Mouse (Mus musculus) CD4-positive, CD25-positive, alpha-beta regulatory T cell, adult 2 months (primary cell): ENCODE measurements at regions not wholly inside any gene's neighbourhood (a gene's known extent, or its start where the extent isn't known, plus 50 kb on each side); places are given as distances from the start of the nearest gene placed in this dataset.

Experiments
- DNase-seq: peaks from one replicate; pipeline ENCODE4 v3.0.0-alpha.2; 2012; ENCODE audit warnings: low read depth, low spot score

DNA sequence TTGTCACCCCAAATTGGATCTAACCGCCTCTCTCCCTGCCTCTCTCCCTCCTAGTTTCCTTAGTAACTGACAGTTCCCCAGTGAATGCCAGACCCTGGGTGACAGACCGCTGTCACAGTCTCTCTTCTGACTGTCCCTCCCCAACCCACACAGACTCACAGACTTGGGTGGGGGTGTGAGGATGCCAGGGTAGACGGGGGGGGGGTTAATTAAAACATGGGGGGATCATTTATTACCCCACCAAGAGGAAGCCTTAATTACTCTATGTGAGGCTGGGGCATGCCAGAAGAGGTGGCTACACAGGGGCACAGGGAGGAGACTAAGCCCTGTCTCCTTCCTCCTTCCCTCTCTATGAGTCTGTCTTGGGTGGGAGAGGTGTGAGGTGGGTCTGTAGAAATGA, 261.1 kb upstream of the Gm4791 start:
- DNase-seq: no peak

DNA sequence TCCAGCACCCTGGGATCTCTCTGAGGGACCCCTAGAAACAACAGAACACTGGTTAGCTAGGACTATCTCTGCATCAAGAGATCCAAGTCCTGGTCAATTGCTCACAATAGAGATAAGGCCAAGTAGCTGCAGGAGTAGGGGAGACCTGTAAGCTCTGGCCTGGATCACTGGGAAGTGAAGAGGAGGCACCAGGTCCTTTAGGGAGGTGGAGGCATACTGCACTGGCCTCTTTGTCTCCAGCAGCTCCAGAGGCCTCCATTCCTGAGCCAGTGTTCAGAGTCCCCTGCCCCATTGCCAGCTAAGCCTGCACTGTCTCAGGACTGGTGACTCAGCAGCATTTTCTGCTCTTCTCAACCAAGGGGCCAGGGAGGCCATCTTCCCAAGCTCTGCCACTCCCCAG, 262.3 kb upstream of the Gm4791 start:
- DNase-seq: no peak

DNA sequence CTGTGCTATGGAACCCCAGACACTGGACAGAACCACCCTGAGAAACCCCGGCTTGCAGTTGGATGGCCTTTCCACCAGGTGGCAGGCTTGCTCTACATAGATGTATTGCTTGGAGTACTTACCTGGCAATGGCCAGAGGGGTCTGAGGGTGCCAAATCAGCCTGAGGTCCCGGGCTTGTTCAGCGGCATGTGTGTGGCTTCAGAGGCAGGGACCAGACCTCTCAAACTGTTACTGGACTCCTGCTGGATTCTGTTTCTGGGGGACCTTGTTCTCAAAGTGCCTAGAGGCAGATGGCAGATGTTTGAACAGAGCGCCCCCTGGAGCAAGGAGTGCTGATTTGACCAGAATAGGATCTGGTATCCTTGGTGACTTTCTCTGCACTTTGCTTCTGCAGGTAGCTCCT, 262.9 kb upstream of the Gm4791 start:
- peak; percentile 30 for DNase-seq

DNA sequence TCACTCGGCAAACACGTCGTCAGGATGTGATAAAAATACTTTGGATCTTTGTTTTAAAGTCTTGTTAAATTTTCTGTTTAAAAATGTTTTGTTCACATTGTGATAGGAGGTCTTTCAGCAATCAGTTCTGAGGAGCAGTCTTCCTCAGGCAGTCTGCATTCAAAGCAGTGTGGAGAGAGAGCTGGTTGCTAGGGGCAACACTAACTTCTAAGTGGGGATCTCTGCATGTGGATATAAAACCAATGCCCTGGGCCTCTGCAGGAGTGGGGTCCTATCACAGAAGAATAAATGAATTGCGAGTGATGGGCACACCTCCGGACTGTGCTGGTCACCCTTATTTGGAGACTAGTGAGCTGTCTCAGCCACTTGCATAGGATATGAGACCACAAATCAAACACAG, 270.1 kb upstream of the Gm4791 start:
- no peak for DNase-seq

DNA sequence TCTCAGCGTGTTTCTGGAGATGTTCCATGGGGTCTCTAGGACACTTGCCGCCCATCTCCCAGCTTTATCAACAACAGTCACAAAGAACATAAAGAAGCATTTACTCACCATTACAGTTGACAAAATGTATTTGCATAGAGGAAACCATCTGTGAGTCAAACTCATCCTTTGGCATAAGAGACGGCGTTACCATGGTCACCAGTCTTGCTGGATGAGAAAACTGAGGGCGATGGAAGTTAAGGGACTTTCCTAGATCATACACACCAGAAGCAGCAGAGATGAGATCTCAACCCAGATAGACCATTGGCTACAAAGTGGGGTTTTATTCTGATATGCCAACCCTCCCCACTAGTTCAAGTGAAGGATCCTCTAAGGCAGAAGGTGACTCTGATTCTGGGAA, 274.3 kb upstream of the Gm4791 start:
- no peak for DNase-seq

DNA sequence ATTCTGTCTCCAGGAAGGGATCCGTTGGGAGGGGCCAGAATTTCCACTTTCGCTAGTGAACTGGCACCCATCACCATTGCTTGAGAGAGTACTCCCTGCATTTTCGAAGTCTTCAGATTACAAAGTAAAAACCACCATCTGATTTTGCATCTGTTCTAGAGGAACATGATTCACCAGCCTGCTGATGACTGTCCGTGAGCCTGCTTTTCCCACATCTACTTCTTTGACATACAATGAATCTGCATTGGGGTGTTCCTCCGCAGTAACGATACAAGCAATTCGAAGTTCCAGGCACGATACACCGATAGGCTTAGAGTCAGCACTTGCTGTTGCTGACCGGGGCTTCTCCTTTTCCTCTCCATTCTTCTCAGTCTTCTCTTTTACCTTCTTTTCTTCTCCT, 285.1 kb upstream of the Gm4791 start:
- no peak for DNase-seq

DNA sequence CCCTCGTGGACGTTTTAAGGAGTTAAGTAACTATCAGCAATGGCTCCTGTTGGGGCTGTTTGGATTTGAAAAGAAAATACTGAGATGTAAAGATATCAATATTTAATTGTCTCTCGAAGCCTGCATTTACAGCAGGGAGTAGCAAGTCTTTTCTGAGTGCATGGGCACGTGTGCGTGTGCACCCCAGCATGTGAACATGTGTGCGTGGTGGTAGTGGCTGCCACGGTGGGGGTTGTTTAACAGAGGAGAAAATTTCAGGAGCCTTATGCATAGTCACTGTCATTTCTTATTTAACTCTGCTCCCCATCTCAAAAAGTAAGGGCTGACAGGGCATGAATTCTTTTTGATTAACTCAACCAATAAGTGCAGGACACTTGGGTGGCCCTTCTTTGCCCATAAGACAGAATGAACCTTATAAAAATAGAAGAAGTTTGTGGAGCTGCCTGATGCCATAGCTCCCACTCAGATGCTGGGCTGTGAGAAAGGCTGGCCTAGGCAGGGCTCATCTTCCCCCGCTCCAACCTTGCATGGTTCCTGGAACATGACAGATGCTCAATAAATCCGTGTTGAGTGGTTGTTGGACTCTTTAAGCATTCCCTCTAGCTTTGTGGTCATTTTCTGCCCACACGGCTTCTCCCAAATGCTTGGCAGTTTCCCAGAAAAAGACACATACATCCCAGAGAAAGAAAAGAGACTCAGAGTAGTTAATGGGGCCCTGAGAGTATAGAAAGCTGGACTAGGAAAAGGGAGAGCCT, 294.2 kb upstream of the Gm4791 start:
- DNase-seq: no peak

DNA sequence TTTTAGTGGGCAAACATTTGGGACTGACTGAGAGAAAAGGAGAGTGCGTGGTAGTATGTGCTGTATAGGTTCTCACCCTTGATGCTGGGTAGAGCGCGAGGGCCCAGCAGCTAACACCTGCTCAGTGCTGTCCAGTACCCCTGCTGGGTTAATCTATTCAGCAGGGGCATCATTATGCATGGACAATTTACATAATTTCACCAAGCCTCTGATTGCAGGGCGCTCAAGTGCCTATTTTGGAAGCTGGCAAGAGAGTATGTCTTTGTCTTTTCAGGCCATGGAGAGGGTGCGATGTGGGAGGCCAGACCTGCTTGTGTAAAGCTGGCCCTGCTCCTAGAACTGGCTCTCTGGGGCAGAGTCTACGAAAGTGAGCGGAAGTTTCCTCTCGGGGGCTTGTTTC, 294.9 kb upstream of the Gm4791 start:
- no peak for DNase-seq

DNA sequence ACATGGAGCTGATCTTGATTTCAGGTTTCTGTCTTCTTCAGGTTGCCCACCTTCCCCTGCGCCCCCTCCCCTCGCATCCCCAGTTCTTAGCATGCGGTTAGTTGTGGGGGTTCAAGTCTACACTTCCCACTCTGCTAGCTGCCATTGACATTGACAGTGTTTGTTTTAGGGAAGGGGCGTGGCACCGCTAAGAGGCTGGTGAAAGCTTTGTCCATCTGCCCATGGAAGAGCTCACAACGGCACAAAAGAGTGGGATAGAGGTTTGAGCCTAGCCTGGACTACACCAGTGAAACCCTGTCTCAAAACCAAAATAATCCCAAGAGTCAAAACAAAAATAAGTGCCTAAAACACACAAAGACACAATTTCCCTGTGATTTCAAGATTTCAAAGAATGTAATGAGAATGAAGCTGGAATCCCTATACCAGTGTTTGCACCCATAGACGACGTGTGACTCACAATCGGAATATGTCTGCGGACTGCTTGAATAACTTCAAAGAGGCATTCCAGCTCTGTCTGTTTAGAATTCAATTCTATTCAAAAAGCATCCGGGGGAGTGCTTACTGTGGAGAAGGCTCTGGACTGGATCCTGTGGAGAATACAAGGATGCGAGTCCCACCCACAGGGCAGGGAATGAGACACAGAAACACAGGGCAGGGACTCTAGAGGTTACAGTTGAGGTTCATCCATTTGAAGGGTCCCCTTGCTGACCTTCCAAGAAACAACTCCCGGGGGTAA, 295.5 kb upstream of the Gm4791 start:
- no peak for DNase-seq

DNA sequence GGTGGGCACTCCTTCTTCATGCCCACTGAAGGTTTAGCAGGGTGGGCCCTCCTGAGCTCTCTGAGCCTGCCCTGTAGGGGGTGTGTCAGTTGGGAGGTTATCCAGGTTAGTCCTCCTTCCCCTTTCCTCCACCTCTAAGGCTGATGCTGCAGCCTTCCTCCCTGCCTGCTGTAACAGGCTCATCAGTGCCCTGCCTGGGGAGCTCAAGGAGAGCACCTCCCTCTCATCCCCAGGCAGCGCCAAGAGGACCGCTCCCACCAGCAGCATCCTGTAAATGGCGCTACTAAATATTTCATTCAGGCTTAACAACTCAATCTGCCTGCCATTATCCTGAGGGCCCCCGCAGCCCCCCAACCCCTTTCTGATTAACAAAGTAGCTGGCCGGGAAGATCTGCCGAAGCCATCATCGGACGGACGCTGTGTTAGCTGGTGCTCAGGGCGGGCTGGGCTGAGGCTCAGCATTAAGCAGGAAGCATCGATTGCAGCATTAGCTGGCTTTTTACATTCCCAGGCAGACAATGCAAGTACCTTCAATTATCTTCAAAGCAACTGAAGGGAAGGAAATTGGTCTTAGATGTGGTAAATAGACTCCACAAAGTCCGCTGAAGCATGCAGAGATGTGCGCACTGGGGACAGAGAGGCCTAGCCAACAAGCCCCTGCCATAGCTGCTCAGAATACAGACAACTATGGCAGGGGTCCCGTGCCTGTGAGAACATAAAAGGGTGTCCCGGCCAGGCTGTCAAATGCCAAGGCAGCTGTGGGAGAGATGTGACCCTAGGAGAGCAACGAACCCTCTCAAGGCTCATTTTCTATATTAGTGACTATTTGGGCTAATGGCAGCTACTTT, 296.3 kb upstream of the Gm4791 start:
- no peak for DNase-seq

DNA sequence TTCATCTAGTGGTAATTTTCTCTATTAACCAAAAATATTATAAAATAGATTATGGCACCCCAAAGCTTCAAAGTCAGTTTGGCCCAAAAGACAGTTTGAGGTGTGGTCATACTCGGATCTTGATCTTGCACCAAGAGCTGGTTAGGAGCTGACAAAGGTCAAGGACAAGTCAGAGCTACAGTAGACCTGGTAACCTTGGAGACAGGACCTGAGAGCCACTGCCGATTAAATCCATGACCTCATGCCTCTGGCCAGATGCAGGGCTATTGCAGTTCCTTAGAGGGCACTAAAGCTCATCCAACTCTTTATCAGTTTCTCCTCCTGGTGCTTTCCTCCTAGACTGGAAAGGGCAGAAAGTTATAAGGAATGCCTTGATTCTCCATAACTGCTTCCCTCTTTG, 302.4 kb upstream of the Gm4791 start:
- DNase-seq: no peak

DNA sequence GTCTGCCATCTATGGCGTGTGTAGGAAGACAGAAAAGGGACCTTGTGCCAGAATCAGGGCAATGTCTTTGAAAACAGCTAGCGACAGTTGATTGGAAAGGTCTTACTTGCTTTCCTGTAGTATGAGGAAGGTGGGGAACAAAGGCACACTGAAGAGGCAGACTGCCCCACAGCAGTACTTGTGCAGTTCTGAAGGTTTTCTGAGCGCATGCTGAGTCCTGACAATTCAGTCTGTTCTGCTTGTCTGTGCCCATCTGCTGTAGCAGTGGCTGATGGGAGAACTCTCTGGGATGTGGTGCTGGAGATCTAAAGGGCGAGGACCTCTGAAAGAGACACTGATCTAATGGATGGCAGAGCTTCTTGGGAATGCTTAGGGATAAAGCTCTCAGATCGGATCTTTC, 309.2 kb upstream of the Gm4791 start:
- DNase-seq: no peak

DNA sequence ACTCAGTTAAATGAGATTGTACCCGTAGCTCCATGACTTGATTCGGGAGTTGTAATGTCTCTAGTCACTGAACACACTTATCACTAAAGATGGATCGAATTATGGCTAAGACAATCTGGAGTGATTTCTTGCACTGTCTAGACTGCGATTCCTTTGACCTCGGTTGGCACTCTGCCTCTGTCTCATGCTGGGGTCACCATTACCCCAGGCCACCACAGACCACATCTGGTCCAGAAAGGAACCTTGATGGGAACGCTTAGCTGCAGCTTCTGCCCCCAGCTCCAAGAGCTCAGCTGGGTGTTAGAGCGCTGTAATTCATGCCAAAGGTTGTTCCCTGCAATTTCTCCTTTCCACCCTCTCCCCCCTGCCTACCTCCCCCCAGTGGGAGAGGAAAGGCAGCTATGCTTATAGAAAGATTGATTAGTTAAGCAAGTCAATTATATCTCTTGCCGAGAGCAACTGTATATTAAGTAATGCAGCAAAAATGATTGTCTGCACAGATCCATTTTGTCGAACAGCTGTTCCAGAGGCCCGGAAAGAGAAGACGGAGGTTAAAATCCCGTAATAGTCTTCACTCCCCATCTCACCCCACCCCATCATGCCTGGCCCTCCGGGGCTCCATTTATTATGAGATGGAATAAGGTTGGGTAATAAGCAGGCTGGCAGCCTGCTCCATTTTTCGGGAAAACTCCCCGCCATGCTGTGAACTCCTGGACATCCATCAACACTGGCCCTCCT, 314.3 kb upstream of the Gm4791 start:
- no peak for DNase-seq

DNA sequence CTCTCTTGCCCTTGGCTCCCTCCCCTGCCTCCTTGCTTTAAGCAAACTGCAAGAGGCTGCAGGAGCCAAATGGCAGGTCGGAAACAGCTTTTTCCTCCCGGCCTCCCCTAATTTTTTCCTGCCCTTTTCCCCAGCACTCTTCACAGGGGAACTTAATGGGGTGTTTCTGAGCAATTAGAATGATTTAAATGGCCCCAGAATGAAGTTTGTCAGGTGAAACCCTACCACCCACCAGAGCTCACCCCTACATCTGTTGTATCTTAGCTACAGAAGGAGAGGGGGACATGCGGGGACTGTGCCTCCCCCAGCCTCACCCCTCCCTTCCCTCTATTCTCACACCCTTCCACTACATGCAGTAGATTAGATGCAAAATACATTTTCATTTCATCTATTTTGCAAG, 326.5 kb upstream of the Gm4791 start:
- no peak for DNase-seq

DNA sequence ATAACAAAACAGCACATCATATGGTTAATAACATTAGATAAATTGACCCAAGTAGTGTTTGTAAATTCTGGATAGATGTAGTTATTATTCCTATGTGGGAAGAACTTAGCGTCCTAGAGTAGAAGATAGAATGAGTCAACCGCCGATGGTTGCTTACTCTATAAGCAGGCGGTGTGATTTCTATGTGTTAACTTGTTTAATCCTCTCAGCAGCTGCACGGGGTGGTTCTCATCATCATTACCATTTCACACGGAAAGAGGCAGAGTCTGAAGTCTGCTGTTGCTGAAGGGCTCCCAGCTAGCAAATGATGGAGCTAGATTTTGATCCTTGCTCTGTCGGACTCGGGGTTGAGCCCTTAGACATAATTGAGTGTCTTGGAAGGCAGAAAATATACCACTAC, 334.6 kb upstream of the 4931429L15Rik start:
- no peak for DNase-seq

DNA sequence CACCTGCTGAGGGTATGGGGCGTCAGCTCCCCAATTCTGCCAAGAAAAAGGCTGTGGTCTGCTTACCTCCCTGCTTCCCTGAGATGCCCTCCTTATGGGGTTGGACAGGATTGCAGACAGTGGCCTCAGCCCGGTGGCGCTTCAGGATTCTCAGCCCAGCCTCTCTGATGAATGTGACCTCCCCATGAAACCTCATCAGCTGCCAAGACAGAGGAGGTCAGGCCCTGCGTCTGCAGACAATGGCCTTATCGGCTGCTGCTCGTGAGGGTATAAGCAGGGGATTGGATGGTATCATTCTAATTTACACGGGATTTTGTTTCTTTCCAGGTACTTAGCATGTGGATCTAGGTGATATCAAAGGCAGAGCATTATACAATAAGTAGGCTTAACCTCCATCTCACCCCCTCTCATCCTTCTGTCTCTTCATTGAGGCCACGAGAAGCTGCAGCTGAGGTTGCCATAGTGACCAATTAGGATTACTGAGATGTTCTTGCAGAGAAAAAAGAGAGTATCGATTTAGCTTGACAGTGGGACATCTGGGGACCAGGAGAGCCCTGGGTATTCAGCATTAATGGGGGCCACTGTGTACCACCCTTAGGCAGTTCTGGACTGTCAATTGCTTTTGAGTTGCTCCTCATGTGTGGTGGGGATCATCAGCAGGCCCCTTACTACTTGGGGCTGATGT, 327.6 kb upstream of the 4931429L15Rik start:
- DNase-seq: no peak

DNA sequence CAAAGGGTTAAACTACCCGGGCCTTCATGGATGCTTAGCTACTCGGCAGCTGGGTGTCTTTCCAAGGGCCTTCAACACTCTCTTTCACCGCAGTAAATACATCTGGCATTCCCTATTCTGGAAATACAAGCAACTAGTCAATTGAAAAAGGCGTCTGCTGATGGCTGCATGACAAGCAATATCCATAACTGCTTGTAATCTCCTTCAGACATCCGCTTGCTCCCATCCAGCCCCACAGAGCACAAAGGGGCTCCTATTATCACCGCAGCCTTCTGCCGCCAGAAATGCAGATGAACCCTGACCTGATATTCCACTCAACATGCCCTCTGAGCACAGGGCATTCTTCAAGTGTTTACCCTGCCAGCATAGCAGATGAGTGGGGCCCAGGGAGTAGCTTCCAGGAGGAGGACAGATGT, 325.7 kb upstream of the 4931429L15Rik start:
- DNase-seq: no peak

DNA sequence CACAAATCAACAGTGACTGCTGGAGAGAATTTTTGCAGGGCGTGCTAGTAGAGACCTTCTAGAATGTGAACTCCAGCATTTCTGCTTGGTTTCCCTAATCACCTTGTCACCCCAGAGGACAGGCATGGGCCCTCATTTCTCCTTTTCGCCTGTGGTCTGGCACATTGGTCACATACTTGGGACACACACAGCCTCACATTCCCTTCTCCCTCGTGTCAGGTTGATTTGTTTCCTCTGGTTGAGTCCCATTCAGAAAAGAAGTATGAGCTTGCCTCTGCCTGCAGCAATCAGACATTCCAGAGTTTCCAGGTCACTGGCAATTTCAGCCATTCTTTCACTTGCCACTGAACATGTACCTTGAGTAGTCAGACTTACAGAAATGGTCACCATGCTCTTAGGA, 323.8 kb upstream of the 4931429L15Rik start:
- no peak for DNase-seq

DNA sequence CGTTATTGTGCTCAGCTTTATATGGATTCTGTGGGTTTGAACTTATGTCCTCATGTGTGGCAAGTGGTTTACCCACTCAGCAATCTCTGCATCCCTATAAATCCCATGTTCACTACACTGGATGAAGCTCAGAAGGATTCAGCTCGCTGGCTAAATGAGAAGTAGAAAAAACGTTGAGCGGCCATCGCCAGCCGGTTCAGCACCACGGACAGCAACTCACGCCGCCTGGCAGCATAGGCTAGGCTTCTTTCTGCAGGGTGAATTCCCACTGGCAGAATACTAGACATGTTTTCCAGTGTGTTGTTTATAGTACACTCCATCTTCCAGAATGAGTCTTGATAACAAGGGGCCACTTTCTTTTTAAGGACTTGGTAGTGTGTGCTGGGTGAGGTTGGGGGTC, 322.9 kb upstream of the 4931429L15Rik start:
- no peak for DNase-seq

DNA sequence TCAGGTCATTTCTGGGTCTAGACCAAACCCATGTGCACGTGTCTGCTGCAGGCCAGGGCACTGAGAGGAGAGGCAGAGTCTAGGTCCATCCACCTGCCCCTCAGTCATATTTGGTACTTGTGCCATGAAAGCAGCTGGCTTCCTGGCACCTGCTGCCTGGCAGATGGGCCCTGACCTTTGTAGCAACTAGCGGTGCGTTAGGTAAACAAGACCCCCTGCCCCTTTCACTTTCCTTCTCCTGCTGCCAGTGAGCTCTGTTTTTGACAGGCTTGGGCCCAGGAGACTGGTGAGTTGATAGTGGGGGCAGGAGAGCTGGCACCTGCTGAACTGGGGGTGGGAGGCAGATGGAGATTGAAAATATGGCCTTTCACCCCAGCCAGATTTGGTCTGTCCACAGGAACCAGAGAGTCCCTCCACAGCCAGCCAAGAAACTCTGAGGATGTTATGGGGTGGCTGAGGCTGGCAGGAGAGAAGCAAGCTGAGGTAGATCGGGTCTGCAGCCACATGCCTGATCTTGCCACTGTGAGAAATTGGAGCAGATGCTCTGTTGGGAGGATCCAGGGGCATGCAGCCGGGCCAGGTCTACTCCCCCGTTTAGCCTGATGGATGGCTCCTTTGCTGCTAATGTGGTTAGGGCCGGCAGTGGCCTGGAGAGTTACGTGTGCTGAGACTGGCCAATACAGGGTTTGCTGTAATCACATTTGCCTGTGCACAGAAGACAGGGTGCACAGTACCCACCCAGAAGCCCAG, 316.6 kb upstream of the 4931429L15Rik start:
- no peak for DNase-seq
